Mouse (Mus musculus) heart, postnatal 14 days (tissue): ENCODE measurements at regions not wholly inside any gene's neighbourhood (a gene's known extent, or its start where the extent isn't known, plus 50 kb on each side); places are given as distances from the start of the nearest gene placed in this dataset.

Experiments used
- DNase-seq, 2 experiments: peaks; one replicate each; pipeline ENCODE4 v3.0.0; 2021 to 2022
- intact Hi-C: fragments of 180-260 bp; cut with DNase I; formaldehyde crosslinking; loops from one replicate; pipeline ENCODE4 v1.15.1; 2025

GRCm38 (mm10) chrX:68313486-68313885 is 364.9 kb upstream of the Fmr1 start:
- peak; percentile 49 to 71 for DNase-seq
- intact Hi-C loops = loop anchor here (5.0 kb wide), 1 partner anchor 1656 kb away; no protein-coding TSS in a partner anchor
